In the genomic region with DNA sequence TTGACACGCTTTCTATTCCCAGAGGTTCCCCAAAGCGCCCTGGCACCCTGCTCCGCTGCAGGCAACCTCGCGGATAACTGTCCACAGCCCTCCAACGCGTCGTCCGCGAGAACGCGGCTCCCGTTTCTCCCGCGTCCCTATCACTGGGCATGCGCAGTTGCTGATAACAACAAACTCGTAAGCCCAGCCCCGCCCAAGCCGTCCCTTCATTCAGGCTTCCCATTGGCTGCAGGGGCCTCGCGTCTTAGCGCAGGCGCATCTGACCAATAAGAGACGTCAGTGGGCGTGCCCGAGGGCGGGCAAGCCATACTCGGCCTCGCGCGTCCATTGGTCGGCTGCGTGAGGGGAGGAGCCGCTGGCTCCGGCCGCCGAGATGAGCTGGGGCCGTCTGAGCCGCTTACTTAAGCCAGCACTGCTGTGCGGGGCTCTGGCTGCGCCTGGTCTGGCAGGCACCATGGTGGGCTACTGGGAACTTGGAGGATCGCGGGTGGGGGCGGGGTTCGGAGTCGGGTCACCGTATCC, we compare ENCODE assay signal across 8 mouse cellular contexts. TPM values are rescaled to one million over a fixed set of nuclear protein-coding genes. Genes with fewer than 3 reads are reported as not detected.
DNase-seq lines count a peak whose midpoint lies in the region; ATAC-seq and TF ChIP-seq lines count a peak whose summit lies in the region.

No protein-coding gene starts in this region.

- WGBS in heart, embryonic 10.5 days = under 1% methylated on average over 47 of the region's 47 CpGs
- under 1% methylated on average over 47 of the region's 47 CpGs for WGBS in kidney, embryonic 15.5 days

- H3K36me3 ChIP-seq in heart, embryonic 10.5 days = peaks cover 30% of the 10 kb centered on the region
- H3K36me3 ChIP-seq in kidney, embryonic 15.5 days = peaks cover 30% of the 10 kb centered on the region

- H3K4me1 ChIP-seq in bone marrow macrophage, adult 2 months (ENCODE audit: control insufficient read depth, insufficient read depth, low read length) = peaks cover 35% of the 10 kb centered on the region
- peaks cover 8% of the 10 kb centered on the region for H3K4me1 ChIP-seq in embryonic fibroblast, embryonic 13.5 days (ENCODE audit: control insufficient read depth, insufficient read depth, low read length)
- H3K4me1 ChIP-seq in heart, embryonic 10.5 days = peaks cover 68% of the 10 kb centered on the region
- H3K4me1 ChIP-seq in kidney, embryonic 15.5 days = peaks cover 62% of the 10 kb centered on the region

- DNase-seq in A20 (ENCODE audit: low read depth, low spot score) = peak; percentile 100
- peak; percentile 100 for DNase-seq in heart, embryonic 10.5 days (ENCODE audit: low spot score)
- DNase-seq in liver = peak; percentile 100
- peak; percentile 99 to 100 for DNase-seq in spleen, postnatal 4 days (ENCODE audit: low spot score in 2 of 2)

- peak overlapping the region; percentile 70 for H3K4me2 ChIP-seq in kidney, embryonic 15.5 days

- peak; percentile 79 for TF ChIP-seq POLR2A in bone marrow macrophage, adult 2 months (IDR thresholded peaks at IDR 0.05; ENCODE audit: borderline replicate concordance, low read depth, low read length)
- TF ChIP-seq POLR2A in embryonic fibroblast, embryonic 13.5 days (IDR thresholded peaks at IDR 0.05; ENCODE audit: low read depth, low read length) = peak; percentile 94

- no peaks in the 10 kb centered on the region for H3K27me3 ChIP-seq in heart, embryonic 10.5 days (ENCODE audit: insufficient read depth, poor library complexity, severe bottlenecking)
- H3K27me3 ChIP-seq in kidney, embryonic 15.5 days = no peaks in the 10 kb centered on the region

- TF ChIP-seq CTCF in bone marrow macrophage, adult 2 months (IDR thresholded peaks at IDR 0.05; ENCODE audit: low read depth, low read length) = no peak
- TF ChIP-seq CTCF in embryonic fibroblast, embryonic 13.5 days (IDR thresholded peaks at IDR 0.05; ENCODE audit: borderline replicate concordance, insufficient read depth, low read length) = no peak

- peak overlapping the region; percentile 85 for H3K9ac ChIP-seq in kidney, embryonic 15.5 days

- peak overlapping the region; percentile 84 for H3K4me3 ChIP-seq in bone marrow macrophage, adult 2 months (ENCODE audit: insufficient read depth, low read length)
- peak overlapping the region; percentile 80 for H3K4me3 ChIP-seq in embryonic fibroblast, embryonic 13.5 days (ENCODE audit: insufficient read depth, low read length)
- peak overlapping the region; percentile 92 for H3K4me3 ChIP-seq in heart, embryonic 10.5 days
- peak overlapping the region; percentile 73 for H3K4me3 ChIP-seq in kidney, embryonic 15.5 days (replicated peaks)

- no peaks in the 10 kb centered on the region for H3K9me3 ChIP-seq in heart, embryonic 10.5 days
- no peaks in the 10 kb centered on the region for H3K9me3 ChIP-seq in kidney, embryonic 15.5 days (replicated peaks)

- peak overlapping the region; percentile 95 for H3K27ac ChIP-seq in bone marrow macrophage, adult 2 months (ENCODE audit: insufficient read depth, low read depth, low read length)
- H3K27ac ChIP-seq in embryonic fibroblast, embryonic 13.5 days (ENCODE audit: insufficient read depth, low read length) = peak overlapping the region; percentile 79
- peak overlapping the region; percentile 99 for H3K27ac ChIP-seq in heart, embryonic 10.5 days
- H3K27ac ChIP-seq in kidney, embryonic 15.5 days = peak overlapping the region; percentile 98

- ATAC-seq in kidney, embryonic 15.5 days (replicated peaks; ENCODE audit: low FRiP score) = peak; percentile 96
- ATAC-seq in monocyte, adult 5-6 weeks (replicated peaks; ENCODE audit: insufficient number of reproducible peaks, low FRiP score, low TSS enrichment, poor library complexity, severe bottlenecking) = peak; percentile 88

RNA-seq across cellular contexts. Expression of a gene that starts 6.4 kb away (rescaled TPM):
- polyA plus RNA-seq in bone marrow macrophage, adult 2 months (2012; ENCODE audit: insufficient read depth, insufficient read length, missing spikeins) = 311 and 322 TPM in 2 replicates
- polyA plus RNA-seq in embryonic fibroblast, embryonic 13.5 days (2011; ENCODE audit: insufficient read length, low read depth, missing spikeins) = 214 and 217 TPM in 2 replicates
- polyA plus RNA-seq in heart, embryonic 10.5 days (2016; fragmentation: Nextera tagmentation; extraction: Ambion mirVana) = 767 and 797 TPM in 2 replicates
- polyA plus RNA-seq in kidney, embryonic 15.5 days (2015; fragmentation: Nextera tagmentation; extraction: Ambion mirVana) = 581 and 603 TPM in 2 replicates
- total RNA-seq in monocyte, adult 5-6 weeks (2017) = 250 to 253 TPM (median 251 TPM) in 3 replicates

RNA-seq across cellular contexts. Expression of a gene that starts 13.7 kb away (rescaled TPM):
- 53.0 and 55.5 TPM in 2 replicates for polyA plus RNA-seq in bone marrow macrophage, adult 2 months (2012; ENCODE audit: insufficient read depth, insufficient read length, missing spikeins)
- 46.3 and 61.0 TPM in 2 replicates for polyA plus RNA-seq in embryonic fibroblast, embryonic 13.5 days (2011; ENCODE audit: insufficient read length, low read depth, missing spikeins)
- 181 and 233 TPM in 2 replicates for polyA plus RNA-seq in heart, embryonic 10.5 days (2016; fragmentation: Nextera tagmentation; extraction: Ambion mirVana)
- 235 and 243 TPM in 2 replicates for polyA plus RNA-seq in kidney, embryonic 15.5 days (2015; fragmentation: Nextera tagmentation; extraction: Ambion mirVana)
- 83.4 to 130 TPM (median 95.9 TPM) in 3 replicates for total RNA-seq in monocyte, adult 5-6 weeks (2017)

RNA-seq across cellular contexts. Expression of a gene that starts 36.9 kb away (rescaled TPM):
- polyA plus RNA-seq in bone marrow macrophage, adult 2 months (2012; ENCODE audit: insufficient read depth, insufficient read length, missing spikeins) = 218 TPM in 2 replicates
- 1.7 and 3.1 TPM in 2 replicates for polyA plus RNA-seq in embryonic fibroblast, embryonic 13.5 days (2011; ENCODE audit: insufficient read length, low read depth, missing spikeins)
- 12.0 and 16.7 TPM in 2 replicates for polyA plus RNA-seq in heart, embryonic 10.5 days (2016; fragmentation: Nextera tagmentation; extraction: Ambion mirVana)
- 8.7 and 10.0 TPM in 2 replicates for polyA plus RNA-seq in kidney, embryonic 15.5 days (2015; fragmentation: Nextera tagmentation; extraction: Ambion mirVana)
- 356 to 478 TPM (median 365 TPM) in 3 replicates for total RNA-seq in monocyte, adult 5-6 weeks (2017)

RNA-seq across cellular contexts. Expression of a gene that starts 52.1 kb away (rescaled TPM):
- polyA plus RNA-seq in bone marrow macrophage, adult 2 months (2012; ENCODE audit: insufficient read depth, insufficient read length, missing spikeins) = 54.5 and 55.8 TPM in 2 replicates
- 50.7 and 53.5 TPM in 2 replicates for polyA plus RNA-seq in embryonic fibroblast, embryonic 13.5 days (2011; ENCODE audit: insufficient read length, low read depth, missing spikeins)
- 14.8 and 15.6 TPM in 2 replicates for polyA plus RNA-seq in heart, embryonic 10.5 days (2016; fragmentation: Nextera tagmentation; extraction: Ambion mirVana)
- 14.4 and 16.2 TPM in 2 replicates for polyA plus RNA-seq in kidney, embryonic 15.5 days (2015; fragmentation: Nextera tagmentation; extraction: Ambion mirVana)
- total RNA-seq in monocyte, adult 5-6 weeks (2017) = 50.6 to 75.0 TPM (median 51.9 TPM) in 3 replicates

RNA-seq across cellular contexts. Expression of a gene that starts 57.0 kb away (rescaled TPM):
- 24.6 and 27.5 TPM in 2 replicates for polyA plus RNA-seq in bone marrow macrophage, adult 2 months (2012; ENCODE audit: insufficient read depth, insufficient read length, missing spikeins)
- polyA plus RNA-seq in embryonic fibroblast, embryonic 13.5 days (2011; ENCODE audit: insufficient read length, low read depth, missing spikeins) = 3.5 and 4.0 TPM in 2 replicates
- polyA plus RNA-seq in heart, embryonic 10.5 days (2016; fragmentation: Nextera tagmentation; extraction: Ambion mirVana) = 2.8 and 4.1 TPM in 2 replicates
- polyA plus RNA-seq in kidney, embryonic 15.5 days (2015; fragmentation: Nextera tagmentation; extraction: Ambion mirVana) = 3.9 and 4.5 TPM in 2 replicates
- total RNA-seq in monocyte, adult 5-6 weeks (2017) = 33.6 to 53.0 TPM (median 45.9 TPM) in 3 replicates

Comparison
In these comparisons a context has a peak if more than half of its experiments do, and no peak if none do; other contexts are left out.
1. Peak in every context shown above with its lines: DNase-seq, ATAC-seq, H3K4me3 ChIP-seq and H3K27ac ChIP-seq.
2. RNA of a gene that starts 36.9 kb away (polyA plus RNA-seq): 218 TPM in bone marrow macrophage, adult 2 months; 12.0 to 16.7 TPM in heart, embryonic 10.5 days, 8.7 to 10.0 TPM in kidney, embryonic 15.5 days and 1.7 to 3.1 TPM in embryonic fibroblast, embryonic 13.5 days; every median in the first group is over 10 times any median in the second.